Mouse (Mus musculus) myocyte (in vitro differentiated cells): ENCODE measurements around the gene Bdp1.

Experiments used
- CEBPB ChIP-seq: IDR thresholded peaks from 2 replicates; pipeline ENCODE4 v1.6.1; 2011; ENCODE audit warnings: mild to moderate bottlenecking, moderate library complexity; ENCODE audit not compliant: poor library complexity, insufficient read depth, severe bottlenecking
- E2F4 ChIP-seq: IDR thresholded peaks from one replicate; pipeline ENCODE4 v1.6.1; 2011; ENCODE audit warnings: mild to moderate bottlenecking, control low read depth, moderate library complexity; ENCODE audit not compliant: insufficient read depth
- MAX ChIP-seq: IDR thresholded peaks from one replicate; pipeline ENCODE4 v1.6.1; 2011; ENCODE audit warnings: low read depth, mild to moderate bottlenecking, control low read depth
- MYOD1 ChIP-seq, 3 experiments: IDR thresholded peaks; one replicate each; pipeline ENCODE4 v1.6.1; 2011; ENCODE audit warnings: control low read depth in 2 of 3, low read depth in 2 of 3, mild to moderate bottlenecking in 2 of 3, moderate library complexity in 1 of 3; ENCODE audit not compliant: insufficient read length in 2 of 3, control insufficient read depth in 1 of 3
- MYOG ChIP-seq, 3 experiments: IDR thresholded peaks; one replicate each; pipeline ENCODE4 v1.6.1; 2011; ENCODE audit warnings: control low read depth in 2 of 3, low read depth in 2 of 3, mild to moderate bottlenecking in 2 of 3; ENCODE audit not compliant: insufficient read length in 2 of 3, control insufficient read depth in 1 of 3, insufficient read depth in 1 of 3
- POLR2A ChIP-seq: IDR thresholded peaks from one replicate; pipeline ENCODE4 v1.6.1; 2011; ENCODE audit warnings: low read depth, mild to moderate bottlenecking, control low read depth, moderate library complexity; ENCODE audit not compliant: insufficient read length
- POLR2AphosphoS2 ChIP-seq: IDR thresholded peaks from one replicate; pipeline ENCODE4 v1.6.1; 2011; ENCODE audit warnings: low read depth, control low read depth; ENCODE audit not compliant: insufficient read length
- REST ChIP-seq: IDR thresholded peaks from one replicate; pipeline ENCODE4 v1.6.1; 2011; ENCODE audit warnings: mild to moderate bottlenecking, control low read depth, moderate library complexity; ENCODE audit not compliant: insufficient read depth, insufficient read length
- SRF ChIP-seq: IDR thresholded peaks from one replicate; pipeline ENCODE4 v1.6.1; 2011; ENCODE audit warnings: low read depth; ENCODE audit not compliant: control insufficient read depth, insufficient read length
- TCF12 ChIP-seq: IDR thresholded peaks from one replicate; pipeline ENCODE4 v1.6.1; 2011; ENCODE audit warnings: mild to moderate bottlenecking, control low read depth; ENCODE audit not compliant: poor library complexity, insufficient read depth, severe bottlenecking
- USF1 ChIP-seq: IDR thresholded peaks from one replicate; pipeline ENCODE4 v1.6.1; 2011; ENCODE audit warnings: low read depth, mild to moderate bottlenecking, control low read depth, moderate library complexity

DNA sequence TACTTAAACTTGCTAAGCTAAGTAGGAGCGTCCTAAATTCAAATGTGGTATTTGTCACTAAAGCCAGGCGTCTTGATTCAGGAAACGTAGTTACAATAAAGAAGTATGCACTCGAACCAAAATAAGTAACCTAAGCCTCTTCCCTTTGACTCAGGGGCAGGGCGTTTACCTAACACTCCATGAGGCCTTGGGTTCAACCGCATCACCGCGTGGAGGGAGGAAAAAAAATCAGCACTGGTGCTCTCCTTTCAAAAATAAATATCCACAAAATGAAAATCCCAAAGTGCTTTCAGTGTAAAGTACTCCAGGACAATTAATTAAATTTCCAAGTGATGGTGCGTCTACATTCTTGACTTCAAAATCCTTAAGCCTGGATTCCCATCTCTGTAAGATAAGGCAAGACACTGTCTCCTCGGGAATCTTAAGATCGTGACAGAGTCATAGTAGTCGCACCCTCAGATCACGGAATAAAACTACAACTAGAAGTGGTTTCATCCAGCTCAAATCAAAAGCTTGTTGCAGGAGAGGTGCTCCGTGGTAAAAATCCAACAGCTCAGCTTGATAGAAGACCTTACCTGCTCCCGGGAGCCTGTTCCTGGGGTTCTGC lies 715 bp downstream of the Bdp1 start:
- TF ChIP-seq POLR2AphosphoS2 (no peak), POLR2A (no peak), MAX (no peak), USF1 (no peak), REST (no peak), E2F4 (no peak), SRF (no peak), TCF12 (no peak), MYOG (IDR thresholded peaks at IDR 0.05; ENCODE audit: control insufficient read depth in 1 of 3, insufficient read depth in 1 of 3, insufficient read length in 2 of 3, low read depth in 2 of 3) (no peak), MYOD1 (IDR thresholded peaks at IDR 0.05; ENCODE audit: control insufficient read depth in 1 of 3, insufficient read length in 2 of 3, low read depth in 2 of 3) (no peak), CEBPB (no peak)
